Mouse (Mus musculus) forebrain, embryonic 14.5 days (tissue): ENCODE results near the gene Rai14. TPM values are rescaled to one million over a fixed set of nuclear protein-coding genes. Genes with fewer than 3 reads are reported as not detected.

Source experiments
- ATAC-seq: fragments of 200-750 bp; cut with Nextera tagmentation; 2 replicates; pipeline ENCODE4 v1.8.0; 2017; ENCODE audit warnings: mild to moderate bottlenecking, moderate library complexity
- DNase-seq: peaks from one replicate; pipeline ENCODE4 v3.0.0-alpha.2; 2015; ENCODE audit warnings: low spot score
- H3K27ac ChIP-seq: fragments of 300-500 bp; sonication (generic); 2 replicates; pipeline ENCODE4 v1.5.1; 2014; ENCODE audit warnings: low read depth, mild to moderate bottlenecking, control low read depth, low read length, moderate library complexity
- H3K27me3 ChIP-seq: fragments of 300-500 bp; sonication (generic); replicated peaks from 2 replicates; pipeline ENCODE4 v1.6.1; 2014; ENCODE audit warnings: low read length, control low read depth, mixed read lengths; ENCODE audit not compliant: control insufficient read depth, insufficient read depth
- H3K36me3 ChIP-seq: fragments of 300-500 bp; sonication (generic); 2 replicates; pipeline ENCODE4 v1.6.1; 2014; ENCODE audit warnings: low read length, control low read depth; ENCODE audit not compliant: control insufficient read depth, insufficient read depth
- H3K4me1 ChIP-seq: fragments of 300-500 bp; sonication (generic); 2 replicates; pipeline ENCODE4 v1.6.1; 2014; ENCODE audit warnings: antibody characterized with exemption, low read length, control low read depth; ENCODE audit not compliant: control insufficient read depth, insufficient read depth
- H3K4me2 ChIP-seq: fragments of 300-500 bp; sonication (generic); 2 replicates; pipeline ENCODE4 v1.6.1; 2014; ENCODE audit warnings: mild to moderate bottlenecking, control low read depth, low read length
- H3K4me3 ChIP-seq: fragments of 300-500 bp; sonication (generic); 2 replicates; pipeline ENCODE4 v1.5.1; 2014; ENCODE audit warnings: low read depth, low read length, control low read depth
- H3K9ac ChIP-seq: fragments of 300-500 bp; sonication (generic); 2 replicates; pipeline ENCODE4 v1.6.1; 2014; ENCODE audit warnings: mild to moderate bottlenecking, low read length, control low read depth, moderate library complexity
- H3K9me3 ChIP-seq: fragments of 300-500 bp; sonication (generic); replicated peaks from 2 replicates; pipeline ENCODE4 v1.6.1; 2016; ENCODE audit warnings: low read length, control low read depth, mixed read lengths; ENCODE audit not compliant: control insufficient read depth
- WGBS: fragments of 180-500 bp; shearing (Covaris S2); extraction: QIAGEN DNeasy Blood & Tissue Kit; methylation state at CpG from one replicate; pipeline ENCODE4 v1.1.7; 2014; 5-methylcytosine and 5-hydroxymethylcytosine counted together
- polyA plus RNA-seq: library from polyadenylated mRNA; unstranded; fragments of >200 nt; fragmentation: Nextera tagmentation; extraction: Ambion mirVana; gene quantifications from 2 replicates; pipeline ENCODE4 v1.2.1, GENCODE M21; 2014

The Rai14 gene
- polyA plus RNA-seq, 1 experiment from 2014 or later, result 28.7 TPM

GRCm38 (mm10) chr15:10632060-10632459 lies 82.4 kb downstream of the Rai14 start:
- Histone ChIP-seq H3K27ac (no peak overlapping the region), H3K4me1 (no peaks in the 10 kb centered on the region), H3K9me3 (no peaks in the 10 kb centered on the region), H3K4me3 (no peak overlapping the region), H3K4me2 (no peak overlapping the region), H3K27me3 (no peaks in the 10 kb centered on the region), H3K9ac (no peak overlapping the region), H3K36me3 (peaks cover 13% of the 10 kb centered on the region; the same call in 1 of the 2 replicates)
- DNase-seq (no peak), ATAC-seq (no peak)
- 98% methylated on average over 8 of the region's 8 CpGs for WGBS

GRCm38 (mm10) chr15:10631541-10631940 lies 82.9 kb downstream of the Rai14 start:
- no peak overlapping the region for H3K4me2 ChIP-seq
- ATAC-seq (no peak), DNase-seq (no peak)
- no peaks in the 10 kb centered on the region for H3K27me3 ChIP-seq
- H3K27ac ChIP-seq, result no peak overlapping the region
- peaks cover 13% of the 10 kb centered on the region; the same call in 1 of the 2 replicates for H3K36me3 ChIP-seq
- WGBS, result 93% methylated on average over 5 of the region's 5 CpGs
- no peak overlapping the region for H3K9ac ChIP-seq
- H3K9me3 ChIP-seq, result no peaks in the 10 kb centered on the region
- H3K4me3 ChIP-seq, result no peak overlapping the region
- no peaks in the 10 kb centered on the region for H3K4me1 ChIP-seq

- Histone ChIP-seq H3K36me3 (peaks cover 13% of the 10 kb centered on the region; the same call in 1 of the 2 replicates), H3K4me1 (no peaks in the 10 kb centered on the region), H3K4me3 (no peak overlapping the region), H3K27ac (no peak overlapping the region), H3K27me3 (no peaks in the 10 kb centered on the region), H3K4me2 (no peak overlapping the region), H3K9ac (no peak overlapping the region), H3K9me3 (no peaks in the 10 kb centered on the region)
- ATAC-seq, result no peak
- no peak for DNase-seq
- WGBS, result 93% methylated on average over 6 of the region's 6 CpGs
These were observed 85.5 kb downstream of the Rai14 start for GRCm38 (mm10) chr15:10628980-10629346.

- H3K4me2 ChIP-seq, result no peak overlapping the region
- no peak overlapping the region for H3K9ac ChIP-seq
- 90% methylated on average over 16 of the region's 16 CpGs for WGBS
- ATAC-seq, result no peak
- no peaks in the 10 kb centered on the region for H3K4me1 ChIP-seq
- H3K27ac ChIP-seq, result no peak overlapping the region
- H3K27me3 ChIP-seq, result no peaks in the 10 kb centered on the region
- peaks cover 13% of the 10 kb centered on the region; the same call in 1 of the 2 replicates for H3K36me3 ChIP-seq
- no peaks in the 10 kb centered on the region for H3K9me3 ChIP-seq
- DNase-seq, result no peak
- no peak overlapping the region for H3K4me3 ChIP-seq
These were observed 86.1 kb downstream of the Rai14 start for GRCm38 (mm10) chr15:10628131-10628979.

- Histone ChIP-seq H3K9me3 (no peaks in the 10 kb centered on the region), H3K9ac (no peak overlapping the region), H3K4me3 (no peak overlapping the region), H3K4me1 (no peaks in the 10 kb centered on the region), H3K36me3 (no peaks in the 10 kb centered on the region), H3K4me2 (no peak overlapping the region), H3K27ac (no peak overlapping the region), H3K27me3 (no peaks in the 10 kb centered on the region)
- no peak for ATAC-seq
- no peak for DNase-seq
- 79% methylated on average over 10 of the region's 10 CpGs for WGBS
These were observed 90.7 kb downstream of the Rai14 start for GRCm38 (mm10) chr15:10623571-10624227.

- H3K4me3 ChIP-seq, result no peak overlapping the region
- H3K9me3 ChIP-seq, result no peaks in the 10 kb centered on the region
- no peaks in the 10 kb centered on the region for H3K36me3 ChIP-seq
- H3K9ac ChIP-seq, result no peak overlapping the region
- DNase-seq (no peak), ATAC-seq (no peak)
- 95% methylated on average over 8 of the region's 8 CpGs for WGBS
- H3K27ac ChIP-seq, result no peak overlapping the region
- H3K4me1 ChIP-seq, result no peaks in the 10 kb centered on the region
- no peak overlapping the region for H3K4me2 ChIP-seq
- H3K27me3 ChIP-seq, result no peaks in the 10 kb centered on the region
These were observed 93.2 kb downstream of the Rai14 start for GRCm38 (mm10) chr15:10621194-10621593.

- Histone ChIP-seq H3K4me1 (no peaks in the 10 kb centered on the region), H3K9me3 (no peaks in the 10 kb centered on the region), H3K4me2 (no peak overlapping the region), H3K4me3 (no peak overlapping the region), H3K9ac (no peak overlapping the region), H3K36me3 (no peaks in the 10 kb centered on the region), H3K27ac (no peak overlapping the region), H3K27me3 (no peaks in the 10 kb centered on the region)
- ATAC-seq (no peak), DNase-seq (no peak)
- 98% methylated on average over 3 of the region's 3 CpGs for WGBS
These were observed 94.7 kb downstream of the Rai14 start for GRCm38 (mm10) chr15:10619678-10620077.

GRCm38 (mm10) chr15:10618276-10618675 lies 96.1 kb downstream of the Rai14 start:
- no peak overlapping the region for H3K4me2 ChIP-seq
- WGBS, result 90% methylated on average over 2 of the region's 2 CpGs
- H3K27me3 ChIP-seq, result no peaks in the 10 kb centered on the region
- ATAC-seq (no peak), DNase-seq (no peak)
- H3K4me1 ChIP-seq, result no peaks in the 10 kb centered on the region
- H3K9me3 ChIP-seq, result no peaks in the 10 kb centered on the region
- no peak overlapping the region for H3K9ac ChIP-seq
- no peaks in the 10 kb centered on the region for H3K36me3 ChIP-seq
- H3K4me3 ChIP-seq, result no peak overlapping the region
- no peak overlapping the region for H3K27ac ChIP-seq

- ATAC-seq (no peak), DNase-seq (no peak)
- no peaks in the 10 kb centered on the region for H3K4me1 ChIP-seq
- no peaks in the 10 kb centered on the region for H3K9me3 ChIP-seq
- no peaks in the 10 kb centered on the region for H3K36me3 ChIP-seq
- no peak overlapping the region for H3K27ac ChIP-seq
- 89% methylated on average over 6 of the region's 6 CpGs for WGBS
- H3K4me2 ChIP-seq, result no peak overlapping the region
- no peak overlapping the region for H3K4me3 ChIP-seq
- H3K9ac ChIP-seq, result no peak overlapping the region
- no peaks in the 10 kb centered on the region for H3K27me3 ChIP-seq
These were observed 98.4 kb downstream of the Rai14 start for GRCm38 (mm10) chr15:10616001-10616400.
